Mouse (Mus musculus): ENCODE measurements at regions not wholly inside any gene's neighbourhood (a gene's known extent, or its start where the extent isn't known, plus 50 kb on each side); places are given as distances from the start of the nearest gene placed in this dataset.

DNA sequence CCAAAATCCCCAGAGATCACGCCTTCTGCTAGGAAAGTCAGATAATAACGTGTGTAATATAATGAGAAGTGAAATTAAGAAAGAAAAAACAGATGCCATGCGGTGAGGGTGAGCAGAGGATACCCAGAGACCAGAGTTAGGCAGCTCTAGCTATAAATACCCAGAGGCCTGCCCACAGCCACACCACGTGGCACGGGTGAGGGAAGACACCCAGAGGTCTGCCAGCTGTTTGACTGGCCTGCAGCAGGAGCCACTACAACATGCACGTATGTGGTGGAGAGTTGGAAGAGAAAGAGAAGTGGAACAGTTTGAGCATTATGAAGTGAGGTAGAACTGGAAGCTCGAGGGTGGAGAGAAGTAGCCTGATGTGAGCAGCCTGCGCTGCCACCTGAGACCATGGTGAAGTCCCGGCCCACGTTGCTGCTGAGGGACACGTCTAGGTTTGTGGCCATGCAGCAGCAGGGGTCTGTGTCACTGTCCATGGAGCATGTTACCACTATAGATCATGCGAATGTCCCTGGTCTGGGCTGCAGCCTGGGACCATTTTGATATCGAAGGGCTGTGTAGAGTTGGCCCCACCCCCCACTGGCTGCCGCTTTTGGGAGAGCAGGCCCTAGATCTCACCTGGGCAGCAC is 88.2 kb upstream of the Fyn start:
- TF ChIP-seq CTCF (IDR thresholded peaks at IDR 0.05) (no peak), POLR2A (IDR thresholded peaks at IDR 0.05; ENCODE audit: insufficient read depth, low read depth, low read length) (no peak)
